Mouse (Mus musculus) embryonic facial prominence, embryonic 12.5 days (tissue): Measurements from ENCODE around the gene Pdgfd. TPM values are rescaled to one million over a fixed set of nuclear protein-coding genes. Genes with fewer than 3 reads are reported as not detected.

Source experiments
- ATAC-seq: fragments of 200-750 bp; cut with Nextera tagmentation; 2 replicates; pipeline ENCODE4 v1.8.0; 2017; ENCODE audit not compliant: insufficient number of reproducible peaks, insufficient read depth, low FRiP score, low TSS enrichment
- H3K27ac ChIP-seq: fragments of 300-500 bp; sonication (generic); 2 replicates; pipeline ENCODE4 v1.5.1; 2016; ENCODE audit warnings: mild to moderate bottlenecking
- H3K27me3 ChIP-seq: fragments of 300-500 bp; sonication (generic); 2 replicates; pipeline ENCODE4 v1.6.1; 2016; ENCODE audit warnings: mild to moderate bottlenecking, moderate library complexity
- H3K36me3 ChIP-seq: fragments of 300-500 bp; sonication (generic); 2 replicates; pipeline ENCODE4 v1.6.1; 2016; ENCODE audit warnings: mild to moderate bottlenecking
- H3K4me1 ChIP-seq: fragments of 300-500 bp; sonication (generic); 2 replicates; pipeline ENCODE4 v1.6.1; 2016
- H3K4me2 ChIP-seq: fragments of 300-500 bp; sonication (generic); replicated peaks from 2 replicates; pipeline ENCODE4 v1.6.1; 2016; ENCODE audit warnings: mild to moderate bottlenecking, moderate library complexity
- H3K4me3 ChIP-seq: fragments of 300-500 bp; sonication (generic); 2 replicates; pipeline ENCODE4 v1.5.1; 2016; ENCODE audit warnings: mild to moderate bottlenecking
- H3K9ac ChIP-seq: fragments of 300-500 bp; sonication (generic); 2 replicates; pipeline ENCODE4 v1.6.1; 2016; ENCODE audit warnings: mild to moderate bottlenecking, moderate library complexity
- H3K9me3 ChIP-seq: fragments of 300-500 bp; sonication (generic); 2 replicates; pipeline ENCODE4 v1.6.1; 2016; ENCODE audit warnings: mild to moderate bottlenecking, moderate library complexity
- WGBS: fragments of 180-500 bp; shearing (Covaris S2); methylation state at CpG from one replicate; pipeline ENCODE4 v1.1.7; 2016; 5-methylcytosine and 5-hydroxymethylcytosine counted together
- polyA plus RNA-seq: library from polyadenylated mRNA; unstranded; fragments of >200 nt; fragmentation: Nextera tagmentation; extraction: Ambion mirVana; gene quantifications from 2 replicates; pipeline ENCODE4 v1.2.1, GENCODE M21; 2016

Pdgfd gene
- polyA plus RNA-seq, 1 experiment from 2014 or later = 8.1 TPM

- no peaks in the 10 kb centered on the region for H3K36me3 ChIP-seq
- H3K4me3 ChIP-seq = no peak overlapping the region
- WGBS = 79% methylated on average over 2 of the region's 2 CpGs
- H3K27ac ChIP-seq = no peak overlapping the region
- ATAC-seq = no peak
- no peaks in the 10 kb centered on the region for H3K4me1 ChIP-seq
- H3K4me2 ChIP-seq = no peak overlapping the region
- no peaks in the 10 kb centered on the region for H3K27me3 ChIP-seq
- H3K9ac ChIP-seq = no peak overlapping the region
- H3K9me3 ChIP-seq = no peaks in the 10 kb centered on the region
Measured at GRCm38 (mm10) chr9:6251990-6252389, 83.6 kb downstream of the Pdgfd start.

- no peaks in the 10 kb centered on the region for H3K4me1 ChIP-seq
- no peak overlapping the region for H3K4me2 ChIP-seq
- no peak overlapping the region for H3K9ac ChIP-seq
- no peaks in the 10 kb centered on the region for H3K9me3 ChIP-seq
- H3K36me3 ChIP-seq = no peaks in the 10 kb centered on the region
- ATAC-seq = no peak
- H3K4me3 ChIP-seq = no peak overlapping the region
- H3K27me3 ChIP-seq = no peaks in the 10 kb centered on the region
- no peak overlapping the region for H3K27ac ChIP-seq
Measured at GRCm38 (mm10) chr9:6257072-6257471, 88.7 kb downstream of the Pdgfd start.

DNA sequence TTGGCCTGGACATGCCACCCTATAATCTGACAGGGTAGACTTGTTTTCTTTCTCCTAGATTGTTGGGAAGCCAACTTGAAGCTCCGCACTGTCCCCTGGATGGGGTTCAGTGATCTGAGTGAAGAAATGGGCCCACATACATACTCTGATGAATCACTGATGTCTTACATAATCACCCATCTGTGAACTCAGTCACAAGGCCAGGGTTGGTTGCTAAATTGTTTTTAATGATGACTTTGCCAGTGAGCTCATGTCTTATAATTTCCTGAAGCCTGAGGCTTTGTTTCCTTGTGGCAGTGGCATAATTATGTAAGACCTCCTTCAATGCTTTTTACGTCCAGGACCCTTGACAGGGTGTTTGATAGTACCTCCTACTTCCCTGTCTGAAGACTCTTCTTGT is 96.4 kb downstream of the Pdgfd start:
- Histone ChIP-seq H3K9ac (no peak overlapping the region), H3K27ac (no peak overlapping the region), H3K4me1 (no peaks in the 10 kb centered on the region), H3K27me3 (no peaks in the 10 kb centered on the region), H3K4me2 (no peak overlapping the region), H3K36me3 (no peaks in the 10 kb centered on the region), H3K9me3 (no peaks in the 10 kb centered on the region), H3K4me3 (no peak overlapping the region)
- no peak for ATAC-seq
- WGBS = 81% methylated on average over 2 of the region's 2 CpGs

- no peak within 1 kb of the TSS for H3K4me2 ChIP-seq
- no peak within 1 kb of the TSS for H3K4me3 ChIP-seq
- no peak within 1 kb of the TSS for H3K27ac ChIP-seq
- no peaks in the 10 kb centered on the region for H3K36me3 ChIP-seq
- no peak for ATAC-seq
- no peaks in the 10 kb centered on the region for H3K27me3 ChIP-seq
- WGBS = 43% methylated on average over 1 of the region's 1 CpGs
- no peaks in the 10 kb centered on the region for H3K4me1 ChIP-seq
- no peak within 1 kb of the TSS for H3K9ac ChIP-seq
- H3K9me3 ChIP-seq = no peaks in the 10 kb centered on the region
Measured at GRCm38 (mm10) chr9:6269796-6270280, 101.5 kb downstream of the Pdgfd start, which contains the start of gene Ddi1. Gene Ddi1 (minus strand): TSS chr9:6269846.

GRCm38 (mm10) chr9:6276395-6276794 is 108.0 kb downstream of the Pdgfd start:
- Histone ChIP-seq H3K4me2 (no peak overlapping the region), H3K36me3 (no peaks in the 10 kb centered on the region), H3K4me3 (no peak overlapping the region), H3K4me1 (no peaks in the 10 kb centered on the region), H3K9me3 (no peaks in the 10 kb centered on the region), H3K9ac (no peak overlapping the region), H3K27ac (no peak overlapping the region), H3K27me3 (no peaks in the 10 kb centered on the region)
- WGBS = 60% methylated on average over 1 of the region's 1 CpGs
- no peak for ATAC-seq

GRCm38 (mm10) chr9:6277526-6277925 is 109.1 kb downstream of the Pdgfd start:
- Histone ChIP-seq H3K36me3 (no peaks in the 10 kb centered on the region), H3K4me1 (no peaks in the 10 kb centered on the region), H3K27ac (no peak overlapping the region), H3K4me3 (no peak overlapping the region), H3K27me3 (no peaks in the 10 kb centered on the region), H3K9me3 (no peaks in the 10 kb centered on the region), H3K4me2 (no peak overlapping the region), H3K9ac (no peak overlapping the region)
- no peak for ATAC-seq

DNA sequence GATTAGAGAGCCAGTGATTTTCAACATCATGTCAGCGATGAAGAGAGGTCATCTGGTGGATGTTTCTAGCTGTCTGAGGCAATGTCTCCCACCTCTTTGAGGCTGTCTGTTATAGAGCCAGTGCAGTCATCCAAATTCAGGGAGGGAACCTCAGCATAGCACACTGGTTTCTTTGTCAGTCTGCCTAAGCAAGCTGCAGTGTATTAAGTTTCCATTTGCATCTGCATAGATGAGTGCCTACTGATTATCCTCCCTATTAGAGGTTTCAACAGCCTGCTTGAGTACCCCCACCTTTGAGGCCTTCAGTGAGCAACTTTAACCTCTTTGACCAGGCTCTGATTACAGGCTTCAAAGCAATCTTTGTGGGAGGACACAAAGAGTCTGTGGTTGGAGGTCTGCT is 118.4 kb downstream of the Pdgfd start:
- WGBS = 56% methylated on average over 1 of the region's 1 CpGs
- Histone ChIP-seq H3K27ac (no peak overlapping the region), H3K4me3 (no peak overlapping the region), H3K4me1 (no peaks in the 10 kb centered on the region), H3K9ac (no peak overlapping the region), H3K4me2 (no peak overlapping the region), H3K36me3 (no peaks in the 10 kb centered on the region), H3K9me3 (no peaks in the 10 kb centered on the region), H3K27me3 (no peaks in the 10 kb centered on the region)
- ATAC-seq = 0 out of 2 replicates have a peak, but pooled peaks have one; percentile 67

DNA sequence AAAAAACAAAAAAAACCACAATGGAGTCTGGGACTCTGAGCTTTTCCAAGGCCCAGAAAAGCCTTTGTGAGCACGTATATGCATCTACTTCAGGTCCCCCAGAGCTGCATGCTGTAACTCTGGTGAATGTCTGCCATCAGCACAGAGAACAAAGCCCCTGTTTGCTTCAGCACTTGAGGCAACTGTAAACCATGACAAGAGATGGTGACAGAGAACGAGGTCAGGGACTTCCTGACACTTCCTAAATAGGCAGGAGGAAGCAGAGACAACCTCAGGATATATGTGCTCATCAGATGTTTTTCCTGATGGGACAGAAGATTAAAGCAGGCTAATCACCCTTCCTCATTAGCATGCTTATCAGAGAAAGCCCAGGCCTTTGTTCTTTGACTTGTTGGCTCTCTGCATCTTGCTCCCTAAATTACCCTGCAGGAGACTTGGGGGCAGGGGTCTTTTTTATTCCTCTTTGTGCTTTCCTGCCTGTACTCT is 120.9 kb downstream of the Pdgfd start:
- Histone ChIP-seq H3K27me3 (no peaks in the 10 kb centered on the region), H3K4me1 (no peaks in the 10 kb centered on the region), H3K4me2 (no peak overlapping the region), H3K36me3 (no peaks in the 10 kb centered on the region), H3K9me3 (no peaks in the 10 kb centered on the region), H3K9ac (no peak overlapping the region), H3K4me3 (no peak overlapping the region), H3K27ac (no peak overlapping the region)
- 17% methylated on average over 2 of the region's 2 CpGs for WGBS
- ATAC-seq = no peak

- WGBS = 90% methylated on average over 2 of the region's 2 CpGs
- H3K4me2 ChIP-seq = no peak overlapping the region
- no peak overlapping the region for H3K27ac ChIP-seq
- no peaks in the 10 kb centered on the region for H3K9me3 ChIP-seq
- H3K4me3 ChIP-seq = no peak overlapping the region
- H3K36me3 ChIP-seq = no peaks in the 10 kb centered on the region
- no peaks in the 10 kb centered on the region for H3K4me1 ChIP-seq
- H3K27me3 ChIP-seq = no peaks in the 10 kb centered on the region
- no peak overlapping the region for H3K9ac ChIP-seq
- no peak for ATAC-seq
Measured at GRCm38 (mm10) chr9:6298547-6298946, 130.2 kb downstream of the Pdgfd start.

GRCm38 (mm10) chr9:6302050-6302449 is 133.7 kb downstream of the Pdgfd start:
- no peak for ATAC-seq
- 74% methylated on average over 3 of the region's 3 CpGs for WGBS
- Histone ChIP-seq H3K4me3 (no peak overlapping the region), H3K9ac (no peak overlapping the region), H3K36me3 (no peaks in the 10 kb centered on the region), H3K27ac (no peak overlapping the region), H3K9me3 (no peaks in the 10 kb centered on the region), H3K27me3 (no peaks in the 10 kb centered on the region), H3K4me2 (no peak overlapping the region), H3K4me1 (no peaks in the 10 kb centered on the region)

DNA sequence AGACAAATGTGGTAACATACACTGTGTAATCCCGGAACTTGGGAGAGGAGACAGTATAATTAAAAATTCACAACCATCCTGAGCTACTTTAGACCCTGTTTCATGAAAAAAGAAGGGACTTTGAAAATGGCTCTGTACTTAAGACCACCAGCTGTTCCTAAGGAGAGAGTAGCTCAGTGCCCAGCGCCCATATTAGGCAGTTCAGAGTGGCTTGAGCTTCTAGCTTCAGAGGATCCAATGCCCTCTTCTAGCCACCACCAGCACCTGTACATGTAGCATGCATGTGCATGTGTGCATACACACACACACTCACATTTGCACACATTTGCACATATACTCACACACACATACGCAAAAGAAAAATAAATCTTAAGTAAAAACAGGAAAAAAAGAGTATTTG is 136.2 kb downstream of the Pdgfd start:
- WGBS = 89% methylated on average over 3 of the region's 3 CpGs
- no peak overlapping the region for H3K27ac ChIP-seq
- H3K27me3 ChIP-seq = no peaks in the 10 kb centered on the region
- H3K9me3 ChIP-seq = no peaks in the 10 kb centered on the region
- H3K36me3 ChIP-seq = no peaks in the 10 kb centered on the region
- H3K4me2 ChIP-seq = no peak overlapping the region
- no peaks in the 10 kb centered on the region for H3K4me1 ChIP-seq
- ATAC-seq = no peak
- no peak overlapping the region for H3K4me3 ChIP-seq
- H3K9ac ChIP-seq = no peak overlapping the region

- Histone ChIP-seq H3K4me1 (no peaks in the 10 kb centered on the region), H3K9ac (no peak overlapping the region), H3K36me3 (no peaks in the 10 kb centered on the region), H3K4me2 (no peak overlapping the region), H3K27ac (no peak overlapping the region), H3K27me3 (no peaks in the 10 kb centered on the region), H3K4me3 (no peak overlapping the region), H3K9me3 (no peaks in the 10 kb centered on the region)
- WGBS = 89% methylated on average over 3 of the region's 3 CpGs
- no peak for ATAC-seq
Measured at GRCm38 (mm10) chr9:6305847-6306246, 137.5 kb downstream of the Pdgfd start.

DNA sequence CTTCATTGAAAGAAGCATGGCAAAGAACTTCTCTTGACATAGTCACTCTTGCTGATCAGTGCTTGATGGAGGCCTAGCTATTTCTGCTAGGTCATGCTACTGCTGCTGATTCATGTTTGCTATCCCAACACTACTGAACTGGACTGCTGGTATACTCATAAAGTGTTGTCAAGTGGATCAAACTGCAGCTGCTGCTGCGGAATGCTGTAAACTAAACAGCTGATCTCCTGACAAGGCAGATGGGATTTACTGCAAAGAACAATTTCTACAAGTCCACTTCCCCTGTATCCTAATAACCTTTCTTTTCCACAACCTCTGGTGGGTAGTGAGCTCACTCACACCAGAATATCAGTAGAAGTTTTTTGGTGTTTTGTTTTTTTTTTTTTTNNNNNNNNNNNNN is 148.7 kb downstream of the Pdgfd start:
- H3K9ac ChIP-seq = no peak overlapping the region
- ATAC-seq = no peak
- H3K4me1 ChIP-seq = no peaks in the 10 kb centered on the region
- H3K27ac ChIP-seq = no peak overlapping the region
- no peak overlapping the region for H3K4me3 ChIP-seq
- WGBS = 80% methylated on average over 1 of the region's 1 CpGs
- H3K4me2 ChIP-seq = no peak overlapping the region
- H3K36me3 ChIP-seq = no peaks in the 10 kb centered on the region
- no peaks in the 10 kb centered on the region for H3K27me3 ChIP-seq
- H3K9me3 ChIP-seq = no peaks in the 10 kb centered on the region
